Mouse (Mus musculus): ENCODE measurements around the gene Gm42791. TPM values are rescaled to one million over a fixed set of nuclear protein-coding genes. Genes with fewer than 3 reads are reported as not detected.

The Gm42791 gene
- total and polyA plus RNA-seq, 3 experiments = 0.42 to 1.3 TPM; not detected in 1

DNA sequence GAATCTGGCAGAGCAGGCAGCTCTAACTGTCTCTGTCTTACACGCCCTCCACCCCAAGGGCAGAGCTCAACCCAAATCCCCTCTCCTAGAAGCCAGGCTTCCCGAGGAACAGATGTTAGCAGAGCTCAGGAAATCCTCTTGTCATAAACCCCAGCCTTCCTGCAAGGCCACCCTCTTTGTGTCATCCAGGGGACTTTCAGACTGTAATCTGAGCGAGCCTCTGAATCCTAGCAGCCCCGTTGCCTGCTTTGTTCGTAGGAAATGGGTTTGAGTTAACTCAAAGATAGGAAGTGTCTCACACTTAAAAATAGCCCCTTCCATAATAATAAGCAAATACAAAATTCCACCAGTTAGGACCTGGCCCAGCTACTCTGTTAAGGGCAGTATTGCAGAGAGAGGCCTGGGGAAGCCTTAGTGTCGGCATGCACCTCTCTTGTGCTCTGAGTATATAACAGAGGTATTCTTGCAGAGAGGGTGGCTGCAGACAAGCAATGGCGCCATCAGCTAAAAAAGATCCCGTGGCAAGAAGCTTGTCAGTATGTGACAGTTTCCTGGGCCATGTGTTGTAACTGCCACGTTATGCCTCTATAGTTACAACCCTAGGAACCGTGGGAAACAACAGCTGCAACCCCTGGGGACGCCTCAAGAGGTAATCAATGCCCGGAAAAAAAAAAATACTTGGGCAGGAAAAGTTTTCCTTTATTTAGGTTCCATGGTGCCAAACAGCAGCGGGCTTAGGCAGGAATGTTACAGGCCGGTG, 17.1 kb downstream of the Gm42791 start:
- TF ChIP-seq TCF12 (IDR thresholded peaks at IDR 0.05; ENCODE audit: low read depth, low read length) = no peak
- TF ChIP-seq ZC3H11A (IDR thresholded peaks at IDR 0.05; ENCODE audit: low read depth, low read length) = no peak
- no peak for TF ChIP-seq NRF1 (IDR thresholded peaks at IDR 0.05; ENCODE audit: low read depth, low read length)
- no peak for TF ChIP-seq GABPA (IDR thresholded peaks at IDR 0.05; ENCODE audit: insufficient replicate concordance, low read depth, low read length)
- no peak for TF ChIP-seq ZNF384 (IDR thresholded peaks at IDR 0.05; ENCODE audit: low read depth, low read length)
- no peak for TF ChIP-seq TBP (conservative IDR thresholded peaks at IDR 0.05; ENCODE audit: low read depth, low read length)
- no peak for TF ChIP-seq ZMIZ1 (IDR thresholded peaks at IDR 0.05; ENCODE audit: low read depth, low read length)
- TF ChIP-seq MAFK (IDR thresholded peaks at IDR 0.05; ENCODE audit: insufficient replicate concordance, low read length) = no peak
- TF ChIP-seq KAT2A (IDR thresholded peaks at IDR 0.05; ENCODE audit: insufficient replicate concordance, low read length) = no peak
- H3K9ac ChIP-seq (ENCODE audit: insufficient read depth, low read depth) = no peak overlapping the region
- H3K27ac ChIP-seq (ENCODE audit: insufficient read depth, low read depth) = no peak overlapping the region
- no peak for DNase-seq (ENCODE audit: extremely low read depth)
- H3K9me3 ChIP-seq (replicated peaks; ENCODE audit: low read length) = peaks cover 1% of the 10 kb centered on the region
- peaks cover 3 to 5% of the 10 kb centered on the region in 2 experiments; a peak in 3 of 4 replicates for H3K4me1 ChIP-seq (ENCODE audit: control insufficient read depth in 1 of 2, insufficient read depth in 2 of 2)
- no peak overlapping the region for H3K4me2 ChIP-seq (ENCODE audit: insufficient read depth, low read depth, poor library complexity, severe bottlenecking)
- H3K36me3 ChIP-seq (replicated peaks in 1 of 2; ENCODE audit: control insufficient read depth in 1 of 2, insufficient read depth in 1 of 2, low read length in 1 of 2) = no peaks in the 10 kb centered on the region
- H3K79me2 ChIP-seq (replicated peaks; ENCODE audit: control insufficient read depth, extremely low read depth, insufficient read depth, poor library complexity, severe bottlenecking) = no peaks in the 10 kb centered on the region
- H3K27me3 ChIP-seq (replicated peaks) = no peaks in the 10 kb centered on the region
- no peak overlapping the region for H3K4me3 ChIP-seq (replicated peaks in 1 of 3; ENCODE audit: low read depth in 2 of 3, low read length in 2 of 3, poor library complexity in 1 of 3)
- in situ Hi-C loops (cut with MboI; ENCODE audit: low pct_ligation_motif_present, low pct_unique_long_range_greater_than_20kb, low sequenced_read_pairs) (no loop called here), dilution Hi-C loops (cut with MboI; ENCODE audit: extremely low pct_ligation_motif_present, extremely low pct_unique_long_range_greater_than_20kb, low sequenced_read_pairs) (no loop called here)

DNA sequence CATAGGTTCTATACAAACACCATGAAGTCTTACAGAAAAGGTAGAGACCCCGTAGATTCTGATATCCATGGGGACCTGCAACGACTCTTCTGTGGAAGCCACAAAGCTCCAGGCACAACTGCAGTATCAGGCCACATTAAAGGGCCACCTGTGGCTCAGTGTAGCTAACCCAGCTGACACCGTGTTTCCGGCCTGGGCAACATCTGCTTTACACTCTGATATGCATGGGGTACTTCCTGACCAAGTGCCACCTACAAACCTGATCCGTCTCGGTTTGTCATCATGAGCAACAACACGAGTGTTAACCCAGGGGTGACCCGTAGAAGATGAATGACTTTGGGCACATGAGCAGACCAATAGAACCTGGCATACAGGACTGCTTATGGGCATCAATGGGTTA, 18.1 kb downstream of the Gm42791 start:
- in situ Hi-C loops (cut with MboI; ENCODE audit: low pct_ligation_motif_present, low pct_unique_long_range_greater_than_20kb, low sequenced_read_pairs) = no loop called here
- Histone ChIP-seq H3K36me3 (replicated peaks in 1 of 2; ENCODE audit: control insufficient read depth in 1 of 2, insufficient read depth in 1 of 2, low read length in 1 of 2) (no peaks in the 10 kb centered on the region), H3K4me2 (ENCODE audit: insufficient read depth, low read depth, poor library complexity, severe bottlenecking) (no peak overlapping the region), H3K4me3 (replicated peaks in 1 of 3; ENCODE audit: low read depth in 2 of 3, low read length in 2 of 3, poor library complexity in 1 of 3) (no peak overlapping the region), H3K9me3 (replicated peaks; ENCODE audit: low read length) (no peaks in the 10 kb centered on the region), H3K4me1 (ENCODE audit: control insufficient read depth in 1 of 2, insufficient read depth in 2 of 2) (peaks cover 3 to 5% of the 10 kb centered on the region in 2 experiments; a peak in 3 of 4 replicates), H3K9ac (ENCODE audit: insufficient read depth, low read depth) (no peak overlapping the region), H3K27ac (ENCODE audit: insufficient read depth, low read depth) (no peak overlapping the region), H3K27me3 (replicated peaks) (no peaks in the 10 kb centered on the region), H3K79me2 (replicated peaks; ENCODE audit: control insufficient read depth, extremely low read depth, insufficient read depth, poor library complexity, severe bottlenecking) (no peaks in the 10 kb centered on the region)
- DNase-seq (ENCODE audit: extremely low read depth) = no peak
- TF ChIP-seq NELFE (IDR thresholded peaks at IDR 0.05; ENCODE audit: low read depth, low read length) (no peak), USF1 (IDR thresholded peaks at IDR 0.05; ENCODE audit: low read depth, low read length) (no peak), RCOR1 (conservative IDR thresholded peaks at IDR 0.05; ENCODE audit: low read depth, low read length) (no peak), TCF12 (IDR thresholded peaks at IDR 0.05; ENCODE audit: low read depth, low read length) (no peak), IRF4 (IDR thresholded peaks at IDR 0.05; ENCODE audit: low read depth, low read length) (no peak), POLR2A (IDR thresholded peaks at IDR 0.05; ENCODE audit: low read depth, low read length) (no peak), SMC3 (IDR thresholded peaks at IDR 0.05; ENCODE audit: low read depth, low read length) (no peak), BHLHE40 (IDR thresholded peaks at IDR 0.05; ENCODE audit: low read depth, low read length) (no peak), MEF2A (IDR thresholded peaks at IDR 0.05; ENCODE audit: borderline replicate concordance, low read depth, low read length) (no peak), SIN3A (IDR thresholded peaks at IDR 0.05; ENCODE audit: low read length) (no peak), MXI1 (IDR thresholded peaks at IDR 0.05; ENCODE audit: low read depth, low read length) (no peak)
- dilution Hi-C loops (cut with MboI; ENCODE audit: extremely low pct_ligation_motif_present, extremely low pct_unique_long_range_greater_than_20kb, low sequenced_read_pairs) = no loop called here
